Mouse (Mus musculus) liver, embryonic 12.5 days (tissue): ENCODE measurements at regions not wholly inside any gene's neighbourhood (a gene's known extent, or its start where the extent isn't known, plus 50 kb on each side); places are given as distances from the start of the nearest gene placed in this dataset.

ENCODE experiments used
- ATAC-seq: fragments of 200-750 bp; cut with Nextera tagmentation; 2 replicates; pipeline ENCODE4 v1.8.0; 2017; ENCODE audit warnings: moderate number of reproducible peaks, mild to moderate bottlenecking, moderate library complexity
- H3K27ac ChIP-seq: fragments of 300-500 bp; sonication (generic); 2 replicates; pipeline ENCODE4 v1.5.1; 2016; ENCODE audit warnings: mild to moderate bottlenecking
- H3K27me3 ChIP-seq: fragments of 300-500 bp; sonication (generic); replicated peaks from 2 replicates; pipeline ENCODE4 v1.6.1; 2016; ENCODE audit warnings: mild to moderate bottlenecking, moderate library complexity
- H3K36me3 ChIP-seq: fragments of 300-500 bp; sonication (generic); 2 replicates; pipeline ENCODE4 v1.6.1; 2016; ENCODE audit warnings: mild to moderate bottlenecking, moderate library complexity
- H3K4me1 ChIP-seq: fragments of 300-500 bp; sonication (generic); 2 replicates; pipeline ENCODE4 v1.6.1; 2016
- H3K4me2 ChIP-seq: fragments of 300-500 bp; sonication (generic); 2 replicates; pipeline ENCODE4 v1.6.1; 2016; ENCODE audit warnings: mild to moderate bottlenecking, moderate library complexity
- H3K4me3 ChIP-seq: fragments of 300-500 bp; sonication (generic); 2 replicates; pipeline ENCODE4 v1.5.1; 2016; ENCODE audit warnings: mild to moderate bottlenecking, moderate library complexity
- H3K9ac ChIP-seq: fragments of 300-500 bp; sonication (generic); 2 replicates; pipeline ENCODE4 v1.6.1; 2016; ENCODE audit warnings: mild to moderate bottlenecking, moderate library complexity
- H3K9me3 ChIP-seq: fragments of 300-500 bp; sonication (generic); replicated peaks from 2 replicates; pipeline ENCODE4 v1.6.1; 2016; ENCODE audit warnings: mild to moderate bottlenecking, moderate library complexity
- WGBS: fragments of 180-500 bp; shearing (Covaris S2); methylation state at CpG from one replicate; pipeline ENCODE4 v1.1.7; 2016; ENCODE audit not compliant: insufficient replicate concordance; 5-methylcytosine and 5-hydroxymethylcytosine counted together

- H3K9ac ChIP-seq = no peak overlapping the region
- no peaks in the 10 kb centered on the region for H3K4me1 ChIP-seq
- WGBS = 52% methylated on average over 6 of the region's 6 CpGs
Observed at GRCm38 (mm10) chr3:15098206-15098817, 212.2 kb downstream of the Car2 start.

GRCm38 (mm10) chr3:15098981-15099380, 212.9 kb downstream of the Car2 start:
- Histone ChIP-seq H3K4me3 (no peak overlapping the region), H3K36me3 (no peaks in the 10 kb centered on the region), H3K4me2 (no peak overlapping the region), H3K27me3 (no peaks in the 10 kb centered on the region), H3K4me1 (no peaks in the 10 kb centered on the region), H3K27ac (no peak overlapping the region), H3K9me3 (no peaks in the 10 kb centered on the region), H3K9ac (no peak overlapping the region)
- no peak for ATAC-seq

More at GRCm38 (mm10) chr3:15098206-15098817, 212.2 kb downstream of the Car2 start:
- ATAC-seq = no peak
- no peaks in the 10 kb centered on the region for H3K27me3 ChIP-seq
- H3K9me3 ChIP-seq = no peaks in the 10 kb centered on the region
- H3K4me3 ChIP-seq = no peak overlapping the region
- H3K27ac ChIP-seq = no peak overlapping the region
- no peaks in the 10 kb centered on the region for H3K36me3 ChIP-seq
- H3K4me2 ChIP-seq = no peak overlapping the region

- no peaks in the 10 kb centered on the region for H3K9me3 ChIP-seq
- no peaks in the 10 kb centered on the region for H3K4me1 ChIP-seq
- no peak overlapping the region for H3K4me3 ChIP-seq
- no peak for ATAC-seq
- 67% methylated on average over 4 of the region's 4 CpGs for WGBS
- H3K9ac ChIP-seq = no peak overlapping the region
- no peak overlapping the region for H3K27ac ChIP-seq
- H3K4me2 ChIP-seq = no peak overlapping the region
- H3K27me3 ChIP-seq = no peaks in the 10 kb centered on the region
- no peaks in the 10 kb centered on the region for H3K36me3 ChIP-seq
Observed at GRCm38 (mm10) chr3:15105627-15106026, 219.6 kb downstream of the Car2 start.

- 42% methylated on average over 6 of the region's 6 CpGs for WGBS
- no peak overlapping the region for H3K4me3 ChIP-seq
- no peaks in the 10 kb centered on the region for H3K36me3 ChIP-seq
- no peaks in the 10 kb centered on the region for H3K4me1 ChIP-seq
- no peak overlapping the region for H3K9ac ChIP-seq
- H3K27ac ChIP-seq = no peak overlapping the region
- ATAC-seq = no peak
- no peaks in the 10 kb centered on the region for H3K9me3 ChIP-seq
- H3K27me3 ChIP-seq = no peaks in the 10 kb centered on the region
- H3K4me2 ChIP-seq = no peak overlapping the region
Observed at GRCm38 (mm10) chr3:15106281-15106680, 220.2 kb downstream of the Car2 start.

GRCm38 (mm10) chr3:15107301-15107700, 221.2 kb downstream of the Car2 start:
- ATAC-seq = no peak

GRCm38 (mm10) chr3:15108239-15108934, 222.3 kb downstream of the Car2 start:
- WGBS = 73% methylated on average over 9 of the region's 9 CpGs

More at GRCm38 (mm10) chr3:15107301-15107700, 221.2 kb downstream of the Car2 start:
- Histone ChIP-seq H3K9ac (no peak overlapping the region), H3K9me3 (no peaks in the 10 kb centered on the region), H3K4me3 (no peak overlapping the region), H3K4me2 (no peak overlapping the region), H3K4me1 (no peaks in the 10 kb centered on the region), H3K27ac (no peak overlapping the region), H3K27me3 (no peaks in the 10 kb centered on the region), H3K36me3 (no peaks in the 10 kb centered on the region)
- WGBS = 73% methylated on average over 5 of the region's 5 CpGs

GRCm38 (mm10) chr3:15110037-15110748, 221.9 kb downstream of the Gm9733 start:
- ATAC-seq = no peak
- H3K36me3 ChIP-seq = no peaks in the 10 kb centered on the region
- H3K4me3 ChIP-seq = no peak overlapping the region
- no peak overlapping the region for H3K4me2 ChIP-seq
- H3K9me3 ChIP-seq = no peaks in the 10 kb centered on the region
- no peak overlapping the region for H3K9ac ChIP-seq
- WGBS = 56% methylated on average over 4 of the region's 4 CpGs
- no peaks in the 10 kb centered on the region for H3K27me3 ChIP-seq
- H3K27ac ChIP-seq = no peak overlapping the region
- no peaks in the 10 kb centered on the region for H3K4me1 ChIP-seq

More at GRCm38 (mm10) chr3:15108239-15108934, 222.3 kb downstream of the Car2 start:
- Histone ChIP-seq H3K27ac (no peak overlapping the region), H3K36me3 (no peaks in the 10 kb centered on the region), H3K4me2 (no peak overlapping the region), H3K9me3 (no peaks in the 10 kb centered on the region), H3K27me3 (no peaks in the 10 kb centered on the region), H3K4me3 (no peak overlapping the region), H3K4me1 (no peaks in the 10 kb centered on the region), H3K9ac (no peak overlapping the region)
- ATAC-seq = no peak

- no peak overlapping the region for H3K4me2 ChIP-seq
- no peak overlapping the region for H3K27ac ChIP-seq
- H3K4me1 ChIP-seq = no peaks in the 10 kb centered on the region
- no peaks in the 10 kb centered on the region for H3K9me3 ChIP-seq
- 66% methylated on average over 2 of the region's 2 CpGs for WGBS
- ATAC-seq = no peak
- no peak overlapping the region for H3K9ac ChIP-seq
- H3K27me3 ChIP-seq = no peaks in the 10 kb centered on the region
- no peak overlapping the region for H3K4me3 ChIP-seq
- no peaks in the 10 kb centered on the region for H3K36me3 ChIP-seq
Observed at GRCm38 (mm10) chr3:15112177-15112838, 219.8 kb downstream of the Gm9733 start.

- Histone ChIP-seq H3K4me2 (no peak overlapping the region), H3K27me3 (no peaks in the 10 kb centered on the region), H3K27ac (no peak overlapping the region), H3K9me3 (no peaks in the 10 kb centered on the region), H3K4me1 (no peaks in the 10 kb centered on the region), H3K36me3 (no peaks in the 10 kb centered on the region), H3K4me3 (no peak overlapping the region), H3K9ac (no peak overlapping the region)
- WGBS = 51% methylated on average over 3 of the region's 3 CpGs
- ATAC-seq = no peak
Observed at GRCm38 (mm10) chr3:15118634-15119356, 213.3 kb downstream of the Gm9733 start.

GRCm38 (mm10) chr3:15126736-15127135, 205.4 kb downstream of the Gm9733 start:
- Histone ChIP-seq H3K4me2 (no peak overlapping the region), H3K27ac (no peak overlapping the region), H3K9ac (no peak overlapping the region), H3K4me1 (no peaks in the 10 kb centered on the region), H3K27me3 (no peaks in the 10 kb centered on the region), H3K4me3 (no peak overlapping the region), H3K9me3 (no peaks in the 10 kb centered on the region), H3K36me3 (no peaks in the 10 kb centered on the region)
- 50% methylated on average over 4 of the region's 4 CpGs for WGBS
- no peak for ATAC-seq

GRCm38 (mm10) chr3:15128370-15128769, 203.7 kb downstream of the Gm9733 start:
- Histone ChIP-seq H3K36me3 (no peaks in the 10 kb centered on the region), H3K4me3 (no peak overlapping the region), H3K27ac (no peak overlapping the region), H3K4me1 (no peaks in the 10 kb centered on the region), H3K27me3 (no peaks in the 10 kb centered on the region), H3K9ac (no peak overlapping the region), H3K4me2 (no peak overlapping the region), H3K9me3 (no peaks in the 10 kb centered on the region)
- ATAC-seq = no peak
